Mouse (Mus musculus): ENCODE results near the gene Mycbpap.

The Mycbpap gene

GRCm38 (mm10) chr11:94481963-94482362, 39.6 kb downstream of the Mycbpap start:
- WGBS: 97% methylated on average over 7 of the region's 7 CpGs

- 91% methylated on average over 9 of the region's 9 CpGs for WGBS
Measured at GRCm38 (mm10) chr11:94480382-94480781, 41.2 kb downstream of the Mycbpap start.

- 64% methylated on average over 6 of the region's 6 CpGs for WGBS
Measured at GRCm38 (mm10) chr11:94477651-94478050, 43.9 kb downstream of the Mycbpap start.

- 21% methylated on average over 11 of the region's 11 CpGs for WGBS
Measured at GRCm38 (mm10) chr11:94475722-94476121, 45.8 kb downstream of the Mycbpap start.

GRCm38 (mm10) chr11:94474544-94474910, 47.0 kb downstream of the Mycbpap start:
- 2% methylated on average over 11 of the region's 11 CpGs for WGBS

- WGBS: under 1% methylated on average over 62 of the region's 71 CpGs
Measured at GRCm38 (mm10) chr11:94473707-94474543, 47.6 kb downstream of the Mycbpap start, which contains the start of gene Cacna1g. Gene Cacna1g (minus strand): TSS chr11:94474198.

GRCm38 (mm10) chr11:94472916-94473706, 48.4 kb downstream of the Mycbpap start:
- 2% methylated on average over 52 of the region's 52 CpGs for WGBS

- 1% methylated on average over 15 of the region's 15 CpGs for WGBS
Measured at GRCm38 (mm10) chr11:94472585-94472915, 49.0 kb downstream of the Mycbpap start.

GRCm38 (mm10) chr11:94471740-94472584, 49.6 kb downstream of the Mycbpap start:
- WGBS: 18% methylated on average over 17 of the region's 17 CpGs

GRCm38 (mm10) chr11:94470391-94470790, 51.2 kb downstream of the Mycbpap start:
- 35% methylated on average over 6 of the region's 7 CpGs for WGBS

GRCm38 (mm10) chr11:94469136-94470064, 52.1 kb downstream of the Mycbpap start:
- 28% methylated on average over 9 of the region's 9 CpGs for WGBS

GRCm38 (mm10) chr11:94468582-94469064, 52.9 kb downstream of the Mycbpap start:
- 16% methylated on average over 4 of the region's 4 CpGs for WGBS

- whole genome bisulfite sequencing: 54% methylated on average over 17 of the region's 17 CpGs
Measured at GRCm38 (mm10) chr11:94466333-94466855, 55.1 kb downstream of the Mycbpap start.

- 59% methylated on average over 2 of the region's 2 CpGs for WGBS
Measured at GRCm38 (mm10) chr11:94464170-94464569, 57.4 kb downstream of the Mycbpap start.

- WGBS: 89% methylated on average over 11 of the region's 11 CpGs
Measured at GRCm38 (mm10) chr11:94461856-94462255, 59.7 kb downstream of the Mycbpap start.

- 93% methylated on average over 15 of the region's 15 CpGs for WGBS
Measured at GRCm38 (mm10) chr11:94457001-94457400, 64.5 kb downstream of the Mycbpap start.

- 79% methylated on average over 3 of the region's 3 CpGs for whole genome bisulfite sequencing
Measured at GRCm38 (mm10) chr11:94456347-94456746, 65.2 kb downstream of the Mycbpap start.

- WGBS: 41% methylated on average over 10 of the region's 10 CpGs
Measured at GRCm38 (mm10) chr11:94455161-94455820, 66.3 kb downstream of the Mycbpap start.

- WGBS: 67% methylated on average over 5 of the region's 5 CpGs
Measured at GRCm38 (mm10) chr11:94454756-94455155, 66.8 kb downstream of the Mycbpap start.

Data from cerebral cortex, adult 2 months (tissue).